Comparison of ENCODE assay signal across 1 mouse cellular context in the genomic region with DNA sequence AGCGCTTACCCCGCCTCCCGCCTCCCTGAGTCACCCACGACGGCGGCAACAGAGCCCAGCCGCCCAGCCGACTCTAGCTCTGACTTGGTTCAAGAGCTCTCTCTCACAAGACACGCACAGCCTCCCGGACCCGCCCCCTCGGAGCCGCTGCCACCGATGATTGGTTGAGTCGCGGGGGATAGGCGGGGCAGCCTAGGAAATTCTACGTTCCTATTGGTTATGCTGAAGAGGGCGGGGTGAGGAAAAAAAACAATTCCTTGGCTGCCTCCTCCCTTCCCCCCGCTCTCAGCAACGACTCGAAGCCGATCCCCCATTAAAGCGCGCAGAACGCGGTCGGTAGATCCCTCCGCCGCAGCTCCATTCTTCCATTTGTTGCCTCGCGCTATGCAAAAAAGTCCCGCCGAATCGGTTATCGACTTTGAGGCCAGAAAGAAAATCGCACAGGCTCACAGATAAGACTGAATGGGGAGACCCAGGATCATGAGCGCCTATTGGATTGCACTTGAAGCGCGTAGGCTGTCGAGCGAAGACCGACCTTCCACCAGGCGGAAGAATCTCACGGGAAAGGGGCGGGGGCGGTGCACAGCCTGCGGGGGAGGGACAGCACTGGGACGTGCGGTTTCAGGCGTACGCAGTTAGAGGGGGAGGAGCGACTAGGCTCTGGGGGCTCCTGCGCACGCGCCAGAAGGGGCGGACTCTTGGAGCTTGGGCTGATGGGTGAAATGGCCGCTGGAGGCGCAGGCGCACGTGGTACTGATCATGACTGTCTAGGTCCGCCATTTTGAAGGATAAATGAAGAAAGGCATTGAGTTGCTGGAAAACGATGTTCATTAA.
TF ChIP-seq lines count a peak whose summit lies in the region.

A gene (minus strand): TSS at position 162 of the 834 bp plus-strand sequence.

TF ChIP-seq in myocyte, 11 proteins besides CTCF, POLR2A, EP300 and RAD21 (continued from another document):
- TF ChIP-seq MYOD1 (IDR thresholded peaks at IDR 0.05; ENCODE audit: control insufficient read depth in 1 of 3, insufficient read length in 2 of 3, low read depth in 2 of 3) (peak in 1 of 3 experiments; percentile 55), TCF12 (IDR thresholded peaks at IDR 0.05; ENCODE audit: insufficient read depth, poor library complexity, severe bottlenecking) (no peak), TCF3 (IDR thresholded peaks at IDR 0.05; ENCODE audit: insufficient read length, low read depth) (no peak), CEBPB (IDR thresholded peaks at IDR 0.05; ENCODE audit: insufficient read depth, poor library complexity, severe bottlenecking) (no peak), MYOG (IDR thresholded peaks at IDR 0.05; ENCODE audit: control insufficient read depth in 1 of 3, insufficient read depth in 1 of 3, insufficient read length in 2 of 3, low read depth in 2 of 3) (peak in 1 of 3 experiments; percentile 39), REST (IDR thresholded peaks at IDR 0.05; ENCODE audit: insufficient read depth, insufficient read length) (no peak)
